Mouse (Mus musculus) intestine, embryonic 16.5 days (tissue): ENCODE data around the gene Vmn2r99. TPM values are rescaled to one million over a fixed set of nuclear protein-coding genes. Genes with fewer than 3 reads are reported as not detected.

Experiments
- ATAC-seq: fragments of 200-750 bp; cut with Nextera tagmentation; 2 replicates; pipeline ENCODE4 v1.8.0; 2017; ENCODE audit warnings: moderate TSS enrichment, moderate library complexity
- H3K27ac ChIP-seq: fragments of 300-500 bp; sonication (generic); 2 replicates; pipeline ENCODE4 v1.5.1; 2014; ENCODE audit warnings: mild to moderate bottlenecking, low read length
- H3K27me3 ChIP-seq: fragments of 300-500 bp; sonication (generic); replicated peaks from 2 replicates; pipeline ENCODE4 v1.6.1; 2014; ENCODE audit warnings: low read length, control low read depth, mixed read lengths; ENCODE audit not compliant: control insufficient read depth, insufficient read depth
- H3K36me3 ChIP-seq: fragments of 300-500 bp; sonication (generic); 2 replicates; pipeline ENCODE4 v1.6.1; 2014; ENCODE audit warnings: low read length, control low read depth; ENCODE audit not compliant: control insufficient read depth, insufficient read depth
- H3K4me1 ChIP-seq: fragments of 300-500 bp; sonication (generic); 2 replicates; pipeline ENCODE4 v1.6.1; 2014; ENCODE audit warnings: low read length, control low read depth, mixed read lengths; ENCODE audit not compliant: control insufficient read depth, insufficient read depth
- H3K4me2 ChIP-seq: fragments of 300-500 bp; sonication (generic); 2 replicates; pipeline ENCODE4 v1.6.1; 2014; ENCODE audit warnings: low read depth, low read length, control low read depth
- H3K4me3 ChIP-seq: fragments of 300-500 bp; sonication (generic); 2 replicates; pipeline ENCODE4 v1.5.1; 2014; ENCODE audit warnings: mild to moderate bottlenecking, low read length
- H3K9ac ChIP-seq: fragments of 300-500 bp; sonication (generic); 2 replicates; pipeline ENCODE4 v1.6.1; 2014; ENCODE audit warnings: low read depth, low read length
- H3K9me3 ChIP-seq: fragments of 300-500 bp; sonication (generic); 2 replicates; pipeline ENCODE4 v1.6.1; 2016; ENCODE audit warnings: low read length, control low read depth; ENCODE audit not compliant: control insufficient read depth
- WGBS: fragments of 180-500 bp; shearing (Covaris S2); extraction: QIAGEN DNeasy Blood & Tissue Kit; methylation state at CpG from one replicate; pipeline ENCODE4 v1.1.7; 2014; 5-methylcytosine and 5-hydroxymethylcytosine counted together
- polyA plus RNA-seq: library from polyadenylated mRNA; unstranded; fragments of >200 nt; fragmentation: Nextera tagmentation; extraction: Ambion mirVana; gene quantifications from 2 replicates; pipeline ENCODE4 v1.2.1, GENCODE M21; 2015

Gene Vmn2r99
- not detected in 2 replicates for polyA plus RNA-seq

- H3K27me3 ChIP-seq = no peaks in the 10 kb centered on the region
- no peak within 1 kb of the TSS for H3K27ac ChIP-seq
- H3K4me3 ChIP-seq = no peak within 1 kb of the TSS
- ATAC-seq = no peak
- no peaks in the 10 kb centered on the region for H3K36me3 ChIP-seq
- no peak within 1 kb of the TSS for H3K9ac ChIP-seq
- no peaks in the 10 kb centered on the region for H3K4me1 ChIP-seq
- no peak within 1 kb of the TSS for H3K4me2 ChIP-seq
- no peaks in the 10 kb centered on the region for H3K9me3 ChIP-seq
These were observed at the start of gene Vmn2r99 for GRCm38 (mm10) chr17:19361649-19362048. TSS of gene Vmn2r99 (plus strand) at chr17:19361949.

DNA sequence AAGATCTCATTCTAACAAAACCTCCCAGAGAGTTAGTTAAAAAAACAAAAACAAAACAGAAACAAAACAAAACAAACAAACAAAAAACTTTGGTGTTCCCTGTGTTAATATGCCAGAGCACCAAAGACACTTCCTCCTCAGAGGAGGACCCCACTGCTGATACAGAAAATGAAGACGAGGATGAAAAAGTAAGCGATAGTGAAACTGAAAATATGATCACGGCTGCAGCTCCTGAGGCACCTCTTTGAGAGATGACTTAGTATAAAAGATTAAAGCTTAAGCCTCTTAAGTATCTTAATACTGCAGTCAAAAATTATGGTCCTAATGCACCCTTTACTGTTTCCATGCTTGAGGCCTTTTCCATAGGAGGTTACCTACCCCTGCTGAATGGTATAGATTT is 75.9 kb downstream of the Vmn2r99 start:
- Histone ChIP-seq H3K27me3 (no peaks in the 10 kb centered on the region), H3K36me3 (no peaks in the 10 kb centered on the region), H3K4me2 (no peak overlapping the region), H3K4me3 (no peak overlapping the region), H3K4me1 (no peaks in the 10 kb centered on the region), H3K9me3 (peaks cover 3% of the 10 kb centered on the region; the same call in 1 of the 2 replicates), H3K9ac (no peak overlapping the region), H3K27ac (no peak overlapping the region)
- WGBS = 92% methylated on average over 3 of the region's 3 CpGs
- no peak for ATAC-seq

DNA sequence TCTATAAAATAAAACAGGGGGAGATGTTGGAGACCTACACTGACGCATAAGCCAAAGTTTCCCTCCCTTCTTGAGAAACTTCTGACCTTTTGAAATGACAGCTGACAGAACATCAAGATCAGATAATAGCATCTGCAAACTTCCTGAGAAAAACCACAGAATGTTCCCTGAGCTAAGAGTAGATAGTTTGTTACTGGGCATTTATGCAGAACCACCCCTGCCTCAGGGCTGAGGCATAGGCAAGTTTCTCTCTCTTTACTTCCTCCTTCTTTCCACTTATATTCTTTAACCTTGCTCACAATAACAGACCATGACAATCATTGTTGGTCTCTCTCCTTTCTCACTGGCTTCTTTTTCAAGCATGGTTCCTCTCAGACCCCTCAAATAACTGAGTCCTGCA is 83.2 kb downstream of the Vmn2r99 start:
- H3K9me3 ChIP-seq = no peaks in the 10 kb centered on the region
- no peaks in the 10 kb centered on the region for H3K36me3 ChIP-seq
- ATAC-seq = no peak
- no peak overlapping the region for H3K4me3 ChIP-seq
- H3K27ac ChIP-seq = no peak overlapping the region
- H3K9ac ChIP-seq = no peak overlapping the region
- H3K4me1 ChIP-seq = no peaks in the 10 kb centered on the region
- no peaks in the 10 kb centered on the region for H3K27me3 ChIP-seq
- WGBS = 86% methylated on average over 1 of the region's 1 CpGs
- H3K4me2 ChIP-seq = no peak overlapping the region

Other genes starting within 250 kb of the Vmn2r99 start
- gene Vmn2r100, start 142.8 kb downstream of the Vmn2r99 start, polyA plus RNA-seq = not detected in 2 replicates
- gene Vmn2r101, start 215.3 kb downstream of the Vmn2r99 start, polyA plus RNA-seq = not detected in 2 replicates